Comparison of ENCODE assay signal across 17 mouse cellular contexts in the genomic region with DNA sequence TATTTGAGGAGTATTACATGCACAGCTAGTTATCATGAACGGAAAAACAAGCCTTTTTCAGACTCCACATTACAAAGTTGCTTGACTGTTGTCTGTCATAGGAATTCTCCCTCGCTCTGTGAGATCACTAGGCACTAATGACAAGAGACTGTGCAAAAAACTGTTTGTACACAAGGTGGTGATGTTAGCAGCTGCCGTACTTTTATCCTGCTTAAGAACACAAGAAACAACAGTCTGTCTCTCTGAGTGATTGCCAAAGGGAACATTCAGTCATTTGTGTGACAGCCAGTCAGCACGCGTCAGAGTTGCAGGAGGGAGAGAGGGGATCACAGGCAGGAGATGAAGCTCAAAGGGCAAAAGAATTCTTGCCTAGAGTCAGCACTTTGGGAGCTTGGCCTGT.
A peak's percentile ranks its signal among the peaks of the same experiment; 100 is the strongest.
DNase-seq lines count a peak whose midpoint lies in the region; ATAC-seq and TF ChIP-seq lines count a peak whose summit lies in the region.
"Had no signal": no experiment of that assay in that cellular context is flagged by ENCODE, and none has a peak within 500 bp of the region (broad histone marks: within the 10 kb centered on the region; RNA-seq: fewer than 3 reads in every experiment).

No protein-coding gene starts in this region.

- no peak for ATAC-seq in hindbrain, postnatal 0 days
- no peak for ATAC-seq in hindbrain, embryonic 11.5 days (ENCODE audit: low FRiP score)
- ATAC-seq in midbrain, embryonic 13.5 days, result 0 out of 2 replicates have a peak, but pooled peaks have one; percentile 14
- ATAC-seq: lung, postnatal 0 days had no signal

- H3K4me2 ChIP-seq in hindbrain, postnatal 0 days (ENCODE audit: low read depth, low read length), result no peak overlapping the region
- no peak overlapping the region for H3K4me2 ChIP-seq in hindbrain, embryonic 11.5 days (replicated peaks; ENCODE audit: low read depth, low read length)
- H3K4me2 ChIP-seq in midbrain, embryonic 13.5 days (replicated peaks), result no peak overlapping the region
- H3K4me2 ChIP-seq: heart, embryonic 15.5 days; hindbrain, embryonic 13.5 days had no signal

- DNase-seq in hindbrain, postnatal 0 days (ENCODE audit: low spot score), result peak; percentile 49
- no peak for DNase-seq in hindbrain, embryonic 11.5 days (ENCODE audit: low spot score)
- no peak for DNase-seq in midbrain, embryonic 10.5 days (ENCODE audit: low spot score)
- DNase-seq in brain, embryonic 14.5 days (ENCODE audit: low read depth), result peak; percentile 85
- peak; percentile 63 for DNase-seq in retina, postnatal 1 day
- no peak for DNase-seq in ovary, postnatal 10 days (ENCODE audit: low spot score)
- DNase-seq: cerebellum, postnatal 10 days; kidney, adult 18-20 months; thymus, postnatal 25 days had no signal

- no peaks in the 10 kb centered on the region for H3K27me3 ChIP-seq in hindbrain, postnatal 0 days (ENCODE audit: insufficient read depth, low read length)
- H3K27me3 ChIP-seq in hindbrain, embryonic 11.5 days (ENCODE audit: control insufficient read depth, insufficient read depth, low read length), result no peaks in the 10 kb centered on the region
- peaks cover 7% of the 10 kb centered on the region; the same call in 1 of the 2 replicates for H3K27me3 ChIP-seq in midbrain, embryonic 13.5 days
- H3K27me3 ChIP-seq in midbrain, embryonic 10.5 days (ENCODE audit: low read depth, poor library complexity, severe bottlenecking), result peaks cover 10% of the 10 kb centered on the region; the same call in 1 of the 2 replicates
- H3K27me3 ChIP-seq: heart, embryonic 15.5 days; megakaryocyte, embryonic 14.5 days had no signal

- TF ChIP-seq CTCF in hindbrain, postnatal 0 days (IDR thresholded peaks at IDR 0.05; ENCODE audit: low read depth), result peak; percentile 51
- TF ChIP-seq CTCF in brain, embryonic 14.5 days (IDR thresholded peaks at IDR 0.05; ENCODE audit: borderline replicate concordance, extremely low read depth, insufficient read depth, insufficient read length), result no peak

- no peak overlapping the region for H3K9ac ChIP-seq in hindbrain, postnatal 0 days (replicated peaks; ENCODE audit: low read length)
- H3K9ac ChIP-seq in hindbrain, embryonic 11.5 days (ENCODE audit: low read depth, low read length), result no peak overlapping the region
- no peak overlapping the region for H3K9ac ChIP-seq in midbrain, embryonic 13.5 days (replicated peaks)
- H3K9ac ChIP-seq: heart, embryonic 15.5 days; hindbrain, embryonic 13.5 days; liver, embryonic 14.5 days had no signal

- no peak for TF ChIP-seq POLR2A in brain, embryonic 14.5 days (IDR thresholded peaks at IDR 0.05; ENCODE audit: borderline replicate concordance, extremely low read depth, insufficient read depth, insufficient read length, poor library complexity, severe bottlenecking)

- no peak overlapping the region for H3K27ac ChIP-seq in hindbrain, postnatal 0 days
- no peak overlapping the region for H3K27ac ChIP-seq in hindbrain, embryonic 11.5 days (ENCODE audit: low read depth, low read length)
- H3K27ac ChIP-seq in midbrain, embryonic 13.5 days, result no peak overlapping the region
- no peak overlapping the region for H3K27ac ChIP-seq in midbrain, embryonic 10.5 days (replicated peaks)
- H3K27ac ChIP-seq: heart, embryonic 15.5 days; hindbrain, embryonic 13.5 days; limb, embryonic 10.5 days; liver, embryonic 14.5 days; stomach, postnatal 0 days had no signal

- H3K4me1 ChIP-seq in hindbrain, postnatal 0 days (ENCODE audit: insufficient read depth, low read length), result no peaks in the 10 kb centered on the region
- H3K4me1 ChIP-seq in hindbrain, embryonic 11.5 days (replicated peaks; ENCODE audit: control insufficient read depth, insufficient read depth, low read length), result 0 out of 2 replicates have a peak, but pooled peaks cover 2% of the 10 kb centered on the region
- peaks cover 9% of the 10 kb centered on the region for H3K4me1 ChIP-seq in midbrain, embryonic 13.5 days (replicated peaks)
- peaks cover 6% of the 10 kb centered on the region for H3K4me1 ChIP-seq in midbrain, embryonic 10.5 days
- H3K4me1 ChIP-seq: heart, embryonic 15.5 days; megakaryocyte, embryonic 14.5 days had no signal

- 35% methylated on average over 5 of the region's 5 CpGs for WGBS in hindbrain, postnatal 0 days
- WGBS in hindbrain, embryonic 11.5 days, result 51% methylated on average over 5 of the region's 5 CpGs
- 46% methylated on average over 5 of the region's 5 CpGs for WGBS in midbrain, embryonic 13.5 days
- WGBS in midbrain, embryonic 10.5 days, result 59% methylated on average over 5 of the region's 5 CpGs

- H3K9me3 ChIP-seq in hindbrain, postnatal 0 days (ENCODE audit: low read length), result no peaks in the 10 kb centered on the region
- no peaks in the 10 kb centered on the region for H3K9me3 ChIP-seq in hindbrain, embryonic 11.5 days (ENCODE audit: control insufficient read depth, low read length)
- H3K9me3 ChIP-seq in midbrain, embryonic 13.5 days, result no peaks in the 10 kb centered on the region; the same call in 1 of the 2 replicates
- H3K9me3 ChIP-seq in midbrain, embryonic 10.5 days (replicated peaks), result peaks cover 3% of the 10 kb centered on the region; the same call in 1 of the 2 replicates
- H3K9me3 ChIP-seq: heart, embryonic 15.5 days; hindbrain, embryonic 13.5 days; limb, embryonic 10.5 days had no signal

- H3K4me3 ChIP-seq in hindbrain, postnatal 0 days (ENCODE audit: low read length), result no peak overlapping the region
- H3K4me3 ChIP-seq in hindbrain, embryonic 11.5 days (ENCODE audit: low read depth, low read length), result no peak overlapping the region
- no peak overlapping the region for H3K4me3 ChIP-seq in midbrain, embryonic 13.5 days (replicated peaks)
- H3K4me3 ChIP-seq in midbrain, embryonic 10.5 days, result no peak overlapping the region
- H3K4me3 ChIP-seq: heart, embryonic 15.5 days; hindbrain, embryonic 13.5 days; limb, embryonic 10.5 days; megakaryocyte, embryonic 14.5 days had no signal

- no peaks in the 10 kb centered on the region for H3K36me3 ChIP-seq in hindbrain, postnatal 0 days (ENCODE audit: insufficient read depth, low read length)
- no peaks in the 10 kb centered on the region for H3K36me3 ChIP-seq in hindbrain, embryonic 11.5 days (ENCODE audit: control insufficient read depth, insufficient read depth, low read length)
- H3K36me3 ChIP-seq in midbrain, embryonic 13.5 days, result no peaks in the 10 kb centered on the region
- H3K36me3 ChIP-seq in midbrain, embryonic 10.5 days, result no peaks in the 10 kb centered on the region
- H3K36me3 ChIP-seq: heart, embryonic 15.5 days; hindbrain, embryonic 13.5 days; limb, embryonic 10.5 days had no signal

Comparison
In these comparisons a context has a peak if more than half of its experiments do, and no peak if none do; other contexts are left out.
1. DNase-seq: peak in hindbrain, postnatal 0 days (single experiment), brain, embryonic 14.5 days (single experiment) and retina, postnatal 1 day (single experiment); none in hindbrain, embryonic 11.5 days (single experiment), midbrain, embryonic 10.5 days (single experiment) and ovary, postnatal 10 days (single experiment).